Mouse (Mus musculus) CH12.LX (cell line): Measurements from ENCODE around the gene Galnt18. TPM values are rescaled to one million over a fixed set of nuclear protein-coding genes. Genes with fewer than 3 reads are reported as not detected.

Source experiments
- DNase-seq: peaks from one replicate; pipeline ENCODE4 v3.0.0-alpha.2; 2013; ENCODE audit errors: extremely low read depth
- H3K27ac ChIP-seq: 2 replicates; pipeline ENCODE4 v1.5.1; 2012; ENCODE audit warnings: low read depth, mild to moderate bottlenecking, control low read depth, moderate library complexity; ENCODE audit not compliant: insufficient read depth
- H3K27me3 ChIP-seq: replicated peaks from 2 replicates; pipeline ENCODE3; 2012; ENCODE audit warnings: inconsistent platforms
- H3K36me3 ChIP-seq, 2 experiments: replicated peaks in 1 of 2; 2 replicates each; pipeline versions ENCODE3 to v1.6.1; 2012; ENCODE audit warnings: inconsistent platforms in 1 of 2, low read length in 1 of 2, mild to moderate bottlenecking in 1 of 2, mixed read lengths in 1 of 2, moderate library complexity in 1 of 2; ENCODE audit not compliant: control insufficient read depth in 1 of 2, insufficient read depth in 1 of 2
- H3K4me1 ChIP-seq, 2 experiments: 2 replicates each; pipeline ENCODE4 v1.6.1; 2012; ENCODE audit warnings: inconsistent platforms in 1 of 2, moderate library complexity in 1 of 2; ENCODE audit not compliant: insufficient read depth in 2 of 2, control insufficient read depth in 1 of 2
- H3K4me2 ChIP-seq: 2 replicates; pipeline ENCODE4 v1.6.1; 2012; ENCODE audit warnings: low read depth, mild to moderate bottlenecking, control low read depth; ENCODE audit not compliant: poor library complexity, insufficient read depth, severe bottlenecking
- H3K4me3 ChIP-seq, 3 experiments: fragments of 150-350 bp in 1 of 3; sonication (generic) in 1 of 3; replicated peaks in 1 of 3; 2 replicates each; pipeline versions ENCODE3 to v1.5.1; 2011 to 2012; ENCODE audit warnings: low read depth in 2 of 3, low read length in 2 of 3, mild to moderate bottlenecking in 2 of 3, moderate library complexity in 2 of 3, control low read depth in 1 of 3, improper control_type of control experiment in 1 of 3, inconsistent platforms in 1 of 3, mixed read lengths in 1 of 3; ENCODE audit not compliant: poor library complexity in 1 of 3
- H3K79me2 ChIP-seq: replicated peaks from 2 replicates; pipeline ENCODE4 v1.6.1; 2012; ENCODE audit warnings: mild to moderate bottlenecking, moderate library complexity; ENCODE audit not compliant: control insufficient read depth, poor library complexity, insufficient read depth, severe bottlenecking; ENCODE audit errors: extremely low read depth
- H3K9ac ChIP-seq: 2 replicates; pipeline ENCODE4 v1.6.1; 2012; ENCODE audit warnings: low read depth, mild to moderate bottlenecking, control low read depth, moderate library complexity; ENCODE audit not compliant: insufficient read depth
- H3K9me3 ChIP-seq: replicated peaks from 2 replicates; pipeline ENCODE3; 2012; ENCODE audit warnings: low read length, inconsistent platforms, mixed read lengths
- CHD1 ChIP-seq: IDR thresholded peaks from 2 replicates; pipeline ENCODE4 v1.6.1; 2012; ENCODE audit warnings: low read depth, low read length, improper control_type of control experiment, inconsistent platforms
- E2F4 ChIP-seq: IDR thresholded peaks from 2 replicates; pipeline ENCODE4 v1.6.1; 2011; ENCODE audit warnings: low read depth, low read length, improper control_type of control experiment; ENCODE audit not compliant: insufficient replicate concordance
- JUN ChIP-seq: IDR thresholded peaks from 2 replicates; pipeline ENCODE4 v1.6.1; 2011; ENCODE audit warnings: low read depth, mild to moderate bottlenecking, low read length, improper control_type of control experiment, moderate library complexity; ENCODE audit not compliant: insufficient read depth
- JUND ChIP-seq: conservative IDR thresholded peaks from 2 replicates; pipeline ENCODE4 v1.6.1; 2011; ENCODE audit warnings: low read depth, low read length, improper control_type of control experiment
- KAT2A ChIP-seq: IDR thresholded peaks from 2 replicates; pipeline ENCODE4 v1.6.1; 2012; ENCODE audit warnings: low read length, improper control_type of control experiment, inconsistent platforms; ENCODE audit not compliant: insufficient replicate concordance
- MAZ ChIP-seq: IDR thresholded peaks from 2 replicates; pipeline ENCODE4 v1.6.1; 2012; ENCODE audit warnings: low read depth, mild to moderate bottlenecking, inconsistent platforms, low read length, improper control_type of control experiment, moderate library complexity
- MEF2A ChIP-seq: IDR thresholded peaks from 2 replicates; pipeline ENCODE4 v1.6.1; 2014; ENCODE audit warnings: low read depth, mild to moderate bottlenecking, inconsistent platforms, low read length, improper control_type of control experiment, borderline replicate concordance
- MXI1 ChIP-seq: IDR thresholded peaks from 2 replicates; pipeline ENCODE4 v1.6.1; 2011; ENCODE audit warnings: mild to moderate bottlenecking, low read depth, low read length, improper control_type of control experiment
- NRF1 ChIP-seq: IDR thresholded peaks from 2 replicates; pipeline ENCODE4 v1.6.1; 2014; ENCODE audit warnings: low read depth, mild to moderate bottlenecking, inconsistent platforms, low read length, improper control_type of control experiment, moderate library complexity
- RAD21 ChIP-seq: IDR thresholded peaks from 2 replicates; pipeline ENCODE4 v1.6.1; 2011; ENCODE audit warnings: low read depth, mild to moderate bottlenecking, low read length, improper control_type of control experiment, moderate library complexity
- SIN3A ChIP-seq: IDR thresholded peaks from 2 replicates; pipeline ENCODE4 v1.6.1; 2012; ENCODE audit warnings: low read length, improper control_type of control experiment, inconsistent platforms
- SMC3 ChIP-seq: IDR thresholded peaks from 2 replicates; pipeline ENCODE4 v1.6.1; 2011; ENCODE audit warnings: low read depth, low read length, improper control_type of control experiment
- USF1 ChIP-seq: IDR thresholded peaks from 2 replicates; pipeline ENCODE4 v1.6.1; 2014; ENCODE audit warnings: low read depth, mild to moderate bottlenecking, inconsistent platforms, low read length, improper control_type of control experiment
- ZKSCAN1 ChIP-seq: IDR thresholded peaks from 2 replicates; pipeline ENCODE4 v1.6.1; 2012; ENCODE audit warnings: low read depth, inconsistent platforms, low read length, improper control_type of control experiment, borderline replicate concordance
- dilution Hi-C: fragments of 300-500 bp; cut with MboI; formaldehyde crosslinking; loops from 2 replicates; pipeline ENCODE4 v1.14.3; 2020; ENCODE audit warnings: low sequenced_read_pairs; ENCODE audit not compliant: extremely low pct_unique_long_range_greater_than_20kb, extremely low pct_ligation_motif_present
- in situ Hi-C: fragments of 300-500 bp; cut with MboI; formaldehyde crosslinking; loops from 3 replicates; pipeline ENCODE4 v1.14.3; 2019; ENCODE audit warnings: low sequenced_read_pairs, low pct_ligation_motif_present, low pct_unique_long_range_greater_than_20kb, mixed read lengths
- polyA plus RNA-seq: library from polyadenylated mRNA; unstranded; fragments of >175 nt; gene quantifications from 2 replicates; pipeline ENCODE4 v1.2.1, GENCODE M21; 2012; ENCODE audit warnings: low read depth; ENCODE audit not compliant: insufficient read length
- total RNA-seq, 2 experiments: library from RNA; depleted of rRNA; stranded (reverse); fragments of 300-350 nt in 1 of 2; fragments of >200 nt in 1 of 2; gene quantifications; 2 replicates each; pipeline ENCODE4 v1.2.3; 2012 to 2014

The Galnt18 gene
- total and polyA plus RNA-seq, 3 experiments = 0.04 TPM; not detected in 2

DNA sequence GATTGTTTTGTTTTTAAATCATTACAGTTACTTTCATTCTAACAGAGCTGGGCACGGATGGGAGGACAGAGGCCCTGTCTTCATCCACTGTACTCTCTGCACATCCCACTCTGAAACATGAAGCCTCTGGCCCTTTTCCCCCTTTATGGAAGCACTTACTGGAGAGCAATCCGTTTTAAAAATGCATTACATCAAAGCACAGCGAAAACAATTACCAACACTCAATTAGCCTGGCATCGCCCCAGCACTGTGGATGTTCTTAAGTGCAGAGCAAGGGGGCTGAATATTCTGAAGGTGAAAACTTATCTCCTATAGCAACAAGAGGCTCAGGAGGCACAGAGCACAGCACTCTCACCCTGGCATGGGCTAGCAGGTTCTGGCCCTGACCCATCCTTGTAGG is 107.3 kb downstream of the Galnt18 start:
- dilution Hi-C loops (no loop called here), in situ Hi-C loops (no loop called here)
- H3K36me3 ChIP-seq = no peaks in the 10 kb centered on the region
- peaks cover 32% of the 10 kb centered on the region for H3K27me3 ChIP-seq
- no peaks in the 10 kb centered on the region for H3K79me2 ChIP-seq
- no peak overlapping the region for H3K4me3 ChIP-seq
- H3K9me3 ChIP-seq = no peaks in the 10 kb centered on the region
- DNase-seq = no peak
- H3K27ac ChIP-seq = no peak overlapping the region
- no peak for TF ChIP-seq SIN3A
- no peak for TF ChIP-seq ZKSCAN1
- no peak for TF ChIP-seq MEF2A
- TF ChIP-seq RAD21 = no peak
- TF ChIP-seq E2F4 = no peak
- H3K4me1 ChIP-seq = no peaks in the 10 kb centered on the region
- no peak overlapping the region for H3K4me2 ChIP-seq
- no peak overlapping the region for H3K9ac ChIP-seq

DNA sequence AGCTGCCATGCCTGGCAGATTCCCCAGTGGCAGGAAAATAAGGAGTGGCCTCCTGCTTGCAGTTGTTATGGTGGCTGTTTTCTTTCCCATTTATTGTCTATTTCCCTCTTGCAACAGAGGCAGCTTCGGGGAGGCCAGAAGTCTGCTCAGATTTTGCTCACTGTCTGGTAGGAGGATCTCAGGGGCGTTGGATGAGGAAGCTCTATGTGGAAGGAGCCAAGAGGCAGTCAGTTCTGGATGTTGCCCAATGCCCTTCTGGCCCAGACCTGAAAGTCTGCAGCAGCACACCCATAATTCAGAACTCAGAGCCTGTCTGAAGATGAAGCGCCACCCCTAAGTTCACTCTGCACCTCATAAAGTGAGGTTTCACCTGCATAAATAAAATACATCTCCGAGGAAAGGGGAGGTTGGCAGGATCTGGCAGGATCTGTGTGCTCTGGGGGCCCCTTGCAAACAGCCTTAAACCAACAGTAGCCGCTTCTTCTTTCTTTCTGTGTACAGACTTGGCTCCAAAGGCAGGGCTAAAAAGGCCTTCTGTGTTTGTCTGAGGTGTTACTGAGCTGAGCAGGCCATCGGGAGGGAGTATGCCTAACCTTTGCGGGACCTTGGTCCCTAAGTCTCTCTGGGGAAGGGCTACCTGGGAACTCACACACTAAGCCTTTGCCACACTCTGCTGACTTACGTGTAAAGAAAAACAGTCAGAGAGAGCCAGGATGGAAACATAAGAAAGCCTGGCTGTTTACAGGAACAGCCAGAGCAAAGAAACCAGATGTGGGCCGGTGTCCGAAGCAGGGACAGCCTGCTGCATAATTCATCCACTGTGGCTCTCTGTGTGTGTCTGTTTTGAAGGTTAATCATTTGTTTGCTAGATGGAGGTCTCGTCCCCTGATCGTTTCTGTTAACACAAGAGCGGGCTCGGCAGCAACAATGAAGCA is 116.4 kb downstream of the Galnt18 start:
- Histone ChIP-seq H3K36me3 (no peaks in the 10 kb centered on the region), H3K9me3 (no peaks in the 10 kb centered on the region), H3K9ac (no peak overlapping the region), H3K4me3 (no peak overlapping the region), H3K79me2 (no peaks in the 10 kb centered on the region), H3K27me3 (peaks cover 53% of the 10 kb centered on the region), H3K4me2 (no peak overlapping the region), H3K4me1 (no peaks in the 10 kb centered on the region), H3K27ac (no peak overlapping the region)
- TF ChIP-seq NRF1 = no peak
- no peak for DNase-seq
- dilution Hi-C loops = no loop called here
- in situ Hi-C loops = no loop called here

- DNase-seq = no peak
- Histone ChIP-seq H3K9me3 (no peaks in the 10 kb centered on the region), H3K27me3 (peaks cover 43% of the 10 kb centered on the region), H3K36me3 (no peaks in the 10 kb centered on the region), H3K4me3 (no peak overlapping the region), H3K27ac (no peak overlapping the region), H3K79me2 (no peaks in the 10 kb centered on the region), H3K4me1 (no peaks in the 10 kb centered on the region; a peak in 1 of 4 replicates), H3K9ac (no peak overlapping the region), H3K4me2 (no peak overlapping the region)
- dilution Hi-C loops (no loop called here), in situ Hi-C loops (no loop called here)
- no peak for TF ChIP-seq KAT2A
- TF ChIP-seq SMC3 = no peak
- no peak for TF ChIP-seq NRF1
- TF ChIP-seq CHD1 = no peak
- no peak for TF ChIP-seq USF1
- TF ChIP-seq JUN = no peak
- no peak for TF ChIP-seq MXI1
- no peak for TF ChIP-seq MAZ
- TF ChIP-seq JUND = no peak
These were observed 121.2 kb downstream of the Galnt18 start for GRCm38 (mm10) chr7:111658579-111658978.
